Mouse (Mus musculus) ovary, adult 10 weeks (tissue): Measurements from ENCODE around the gene Pak6. TPM values are rescaled to one million over a fixed set of nuclear protein-coding genes. Genes with fewer than 3 reads are reported as not detected.

Experiments
- polyA plus RNA-seq: library from polyadenylated mRNA; stranded (reverse); fragments of 350-450 nt; fragmentation: Illumina TruSeq; extraction: RNeasy Lipid Tissue Mini Kit (QIAGEN cat#74804); gene quantifications from one replicate; pipeline ENCODE4 v1.2.3, GENCODE M21; 2014

Pak6 gene
- polyA plus RNA-seq = 2.6 TPM

DNA sequence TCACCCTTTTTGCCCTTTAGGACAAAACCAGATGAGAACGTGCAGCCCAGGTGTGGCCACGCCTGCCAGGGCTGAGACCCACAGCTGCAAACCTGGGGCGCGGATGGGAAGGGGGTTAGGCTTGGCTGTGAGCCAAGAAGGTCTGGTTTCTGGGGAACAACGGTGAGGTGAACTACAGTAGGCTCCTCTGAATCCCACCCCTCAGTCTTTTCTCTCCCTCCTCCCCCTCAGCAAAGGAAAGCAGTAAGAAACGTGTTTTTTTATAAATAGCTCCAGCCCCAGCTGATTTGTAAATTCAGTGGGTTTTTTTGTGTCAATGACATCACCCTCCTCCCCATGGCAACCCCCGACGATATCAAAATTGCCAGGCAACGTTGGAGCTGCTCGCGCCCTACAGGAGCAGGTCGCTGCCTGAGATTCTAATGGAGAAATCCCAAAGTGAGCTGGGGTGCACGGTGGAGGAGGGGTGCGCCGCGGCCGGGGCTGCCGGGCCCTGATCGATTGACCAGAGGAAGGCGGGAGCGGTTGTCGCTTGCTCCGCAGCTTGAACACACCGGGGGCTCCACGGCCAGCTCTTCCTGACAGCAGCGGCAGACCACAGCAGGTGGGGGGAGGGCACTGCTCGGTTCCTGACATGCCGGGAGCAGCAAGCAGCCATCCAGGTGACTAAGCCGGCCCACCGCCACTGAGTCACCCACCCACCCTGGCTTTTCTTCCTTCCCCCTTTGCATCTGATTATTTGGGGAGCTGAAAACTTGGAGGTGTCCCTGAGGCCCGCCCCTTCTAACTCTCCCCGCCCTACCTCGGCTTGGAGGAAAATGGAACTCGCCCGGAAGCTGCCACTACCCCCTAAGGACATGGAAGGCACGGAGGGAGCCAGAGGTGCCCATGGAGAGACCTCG, at the start of gene Pak6:
Gene Pak6 (plus strand): TSS at position 402 of the 902 bp plus-strand sequence.

GRCm38 (mm10) chr2:118703913-118704730, 41.0 kb downstream of the Pak6 start, which contains the start of gene Ankrd63:
Ankrd63 (minus strand) TSS chr2:118703963.

GRCm38 (mm10) chr2:118728337-118728736, 65.2 kb downstream of the Pak6 start, which contains the start of gene Plcb2:
Plcb2 (minus strand) TSS chr2:118728438.

GRCm38 (mm10) chr2:118745232-118745884, 82.3 kb downstream of the Pak6 start, which contains the start of gene Inafm2:
Inafm2 (plus strand) TSS chr2:118745758.

Other genes with a start within 250 kb of the Pak6 start
- 111 TPM for gene Srp14, start 183.6 kb upstream of the Pak6 start, polyA plus RNA-seq
- gene Bmf, start 113.6 kb upstream of the Pak6 start, polyA plus RNA-seq = 6.9 TPM
- gene Bub1b, start 65.1 kb upstream of the Pak6 start, polyA plus RNA-seq = 56.9 TPM
- gene Ankrd63, start 40.7 kb downstream of the Pak6 start, polyA plus RNA-seq = 4.7 TPM
- 0.34 TPM for gene Plcb2, start 65.1 kb downstream of the Pak6 start, polyA plus RNA-seq
- 24.0 TPM for gene Inafm2, start 82.5 kb downstream of the Pak6 start, polyA plus RNA-seq
- gene Ccdc9b, start 99.4 kb downstream of the Pak6 start, polyA plus RNA-seq = 1.3 TPM
- not detected for gene Phgr1, start 109.5 kb downstream of the Pak6 start, polyA plus RNA-seq
- gene Disp2, start 116.4 kb downstream of the Pak6 start, polyA plus RNA-seq = 0.06 TPM
- 21.7 TPM for gene Knstrn, start 150.7 kb downstream of the Pak6 start, polyA plus RNA-seq
- gene Ivd, start 198.7 kb downstream of the Pak6 start, polyA plus RNA-seq = 20.1 TPM
- gene Bahd1, start 237.1 kb downstream of the Pak6 start, polyA plus RNA-seq = 5.0 TPM